In the genomic region with DNA sequence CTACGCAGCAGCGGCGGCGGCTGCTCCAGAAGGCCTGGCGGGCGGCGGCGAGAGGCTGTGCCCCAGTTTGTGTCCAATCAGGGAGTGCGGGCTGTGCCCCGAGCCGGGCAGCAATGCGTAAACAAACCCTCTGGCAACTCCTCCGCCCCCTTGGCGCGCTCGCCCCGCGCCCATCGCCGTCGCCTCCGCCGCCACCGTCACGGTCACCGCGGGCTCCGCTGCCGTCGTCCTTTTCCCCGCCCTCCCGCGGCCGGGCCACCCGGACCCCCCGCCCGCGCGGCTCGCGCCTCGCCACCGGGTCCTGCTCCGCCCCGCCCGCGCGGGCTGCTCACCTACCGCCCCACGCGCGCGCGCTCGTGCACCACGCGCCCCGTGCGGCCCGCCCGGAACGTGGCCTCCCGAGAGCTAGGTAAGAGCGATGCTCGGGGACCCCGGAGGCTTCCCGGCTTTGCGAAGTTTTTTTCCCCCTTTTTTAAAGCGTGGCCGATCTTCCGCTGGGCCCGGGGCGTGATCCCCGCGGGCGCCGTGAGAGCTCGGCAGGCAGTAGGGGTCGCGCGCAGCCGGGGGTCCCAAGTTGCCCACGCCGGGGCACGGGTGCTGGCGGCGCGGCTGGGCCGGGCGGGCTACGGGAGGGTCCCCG, we compare ENCODE assay signal across 8 mouse cellular contexts. TPM values are rescaled to one million over a fixed set of nuclear protein-coding genes. Genes with fewer than 3 reads are reported as not detected.
DNase-seq lines count a peak whose midpoint lies in the region; ATAC-seq and TF ChIP-seq lines count a peak whose summit lies in the region.

TSS of gene Pcgf5 (plus strand) at position 149 of the 640 bp plus-strand sequence.

- WGBS in embryonic facial prominence, embryonic 13.5 days, result under 1% methylated on average over 69 of the region's 92 CpGs
- WGBS in limb, embryonic 13.5 days, result under 1% methylated on average over 91 of the region's 92 CpGs
- 1% methylated on average over 74 of the region's 92 CpGs for WGBS in midbrain, embryonic 14.5 days
- under 1% methylated on average over 92 of the region's 92 CpGs for WGBS in small intestine, adult 2 months

- H3K27me3 ChIP-seq in embryonic facial prominence, embryonic 13.5 days, result peaks cover 66% of the 10 kb centered on the region
- H3K27me3 ChIP-seq in limb, embryonic 13.5 days, result peaks cover 73% of the 10 kb centered on the region
- H3K27me3 ChIP-seq in midbrain, embryonic 14.5 days (ENCODE audit: control insufficient read depth, insufficient read depth, low read length), result peaks cover 22% of the 10 kb centered on the region; the same call in 1 of the 2 replicates
- no peaks in the 10 kb centered on the region for H3K27me3 ChIP-seq in small intestine, adult 2 months (ENCODE audit: control insufficient read depth, insufficient read depth, low read length)

- peak within 1 kb of the TSS; percentile 74 for H3K9ac ChIP-seq in embryonic facial prominence, embryonic 13.5 days
- peak within 1 kb of the TSS; percentile 67 for H3K9ac ChIP-seq in limb, embryonic 13.5 days
- peak within 1 kb of the TSS; percentile 56 for H3K9ac ChIP-seq in midbrain, embryonic 14.5 days (replicated peaks; ENCODE audit: low read length)

- ATAC-seq in embryonic facial prominence, embryonic 13.5 days (ENCODE audit: insufficient number of reproducible peaks, insufficient read depth, low FRiP score, low TSS enrichment, low read depth), result peak; percentile 58; the same call in 1 of the 2 replicates
- peak; percentile 70 for ATAC-seq in limb, embryonic 13.5 days (ENCODE audit: low FRiP score, low read depth)
- peak; percentile 78 for ATAC-seq in midbrain, embryonic 14.5 days (ENCODE audit: low FRiP score, low TSS enrichment)

- no peak for TF ChIP-seq CTCF in small intestine, adult 2 months (IDR thresholded peaks at IDR 0.05; ENCODE audit: extremely low read depth, insufficient read length, insufficient replicate concordance, low read depth, low read length)

- 0 out of 2 replicates have a peak, but pooled peaks cover 7% of the 10 kb centered on the region for H3K4me1 ChIP-seq in embryonic facial prominence, embryonic 13.5 days
- peaks cover 8% of the 10 kb centered on the region; the same call in 1 of the 2 replicates for H3K4me1 ChIP-seq in limb, embryonic 13.5 days
- peaks cover 5% of the 10 kb centered on the region; the same call in 1 of the 2 replicates for H3K4me1 ChIP-seq in midbrain, embryonic 14.5 days (ENCODE audit: control insufficient read depth, insufficient read depth, low read length)
- H3K4me1 ChIP-seq in small intestine, adult 2 months (ENCODE audit: control insufficient read depth, insufficient read depth, insufficient read length, low read length), result peaks cover 7% of the 10 kb centered on the region

- no peak within 1 kb of the TSS for H3K27ac ChIP-seq in embryonic facial prominence, embryonic 13.5 days
- no peak within 1 kb of the TSS for H3K27ac ChIP-seq in limb, embryonic 13.5 days
- no peak within 1 kb of the TSS for H3K27ac ChIP-seq in midbrain, embryonic 14.5 days (replicated peaks; ENCODE audit: low read depth, low read length)
- H3K27ac ChIP-seq in small intestine, adult 2 months (ENCODE audit: insufficient read depth, low read depth, low read length), result peak within 1 kb of the TSS; percentile 96

- H3K9me3 ChIP-seq in embryonic facial prominence, embryonic 13.5 days, result no peaks in the 10 kb centered on the region
- no peaks in the 10 kb centered on the region for H3K9me3 ChIP-seq in limb, embryonic 13.5 days
- no peaks in the 10 kb centered on the region for H3K9me3 ChIP-seq in midbrain, embryonic 14.5 days (ENCODE audit: control insufficient read depth, low read length)

- DNase-seq in adrenal gland, postnatal 14 days, result peak; percentile 88
- peak; percentile 60 for DNase-seq in heart, adult 8-10 months (ENCODE audit: low spot score)
- peak; percentile 83 for DNase-seq in kidney, adult 8-10 months
- DNase-seq in midbrain, embryonic 14.5 days, result peak; percentile 77
- no peak for DNase-seq in c-Kit-positive CD71-positive TER-119-positive erythroid progenitor cells, embryonic 14.5 days (ENCODE audit: low spot score)

- H3K36me3 ChIP-seq in embryonic facial prominence, embryonic 13.5 days, result no peaks in the 10 kb centered on the region
- H3K36me3 ChIP-seq in limb, embryonic 13.5 days, result no peaks in the 10 kb centered on the region
- H3K36me3 ChIP-seq in midbrain, embryonic 14.5 days (ENCODE audit: control insufficient read depth, insufficient read depth, low read length), result no peaks in the 10 kb centered on the region
- no peaks in the 10 kb centered on the region for H3K36me3 ChIP-seq in small intestine, adult 2 months (ENCODE audit: control insufficient read depth, insufficient read depth, low read length)

- TF ChIP-seq POLR2A in small intestine, adult 2 months (IDR thresholded peaks at IDR 0.05; ENCODE audit: low read depth, low read length), result no peak

- H3K4me2 ChIP-seq in embryonic facial prominence, embryonic 13.5 days, result peak within 1 kb of the TSS; percentile 98
- peak within 1 kb of the TSS; percentile 100 for H3K4me2 ChIP-seq in limb, embryonic 13.5 days (replicated peaks)
- peak within 1 kb of the TSS; percentile 98 for H3K4me2 ChIP-seq in midbrain, embryonic 14.5 days (ENCODE audit: low read length)

- H3K4me3 ChIP-seq in embryonic facial prominence, embryonic 13.5 days, result peak within 1 kb of the TSS; percentile 73
- H3K4me3 ChIP-seq in limb, embryonic 13.5 days, result peak within 1 kb of the TSS; percentile 76
- peak within 1 kb of the TSS; percentile 74 for H3K4me3 ChIP-seq in midbrain, embryonic 14.5 days (replicated peaks; ENCODE audit: low read depth, low read length)
- H3K4me3 ChIP-seq in small intestine, adult 2 months (ENCODE audit: low read depth, low read length), result peak within 1 kb of the TSS; percentile 100

RNA-seq across cellular contexts. Expression of gene Pcgf5, which starts in this region (rescaled TPM):
- 21.1 and 21.2 TPM in 2 replicates for total RNA-seq in adrenal gland, postnatal 14 days (2021)
- 7.4 and 7.8 TPM in 2 replicates for polyA plus RNA-seq in embryonic facial prominence, embryonic 13.5 days (2015; fragmentation: Nextera tagmentation; extraction: Ambion mirVana)
- 10 to 100 TPM; 65.8 to 88.1 (median 78.6) TPM for total RNA-seq in heart, adult 8-10 months (2022)
- 6.9 and 7.1 TPM in 2 replicates for polyA plus RNA-seq in limb, embryonic 13.5 days (2015; fragmentation: Nextera tagmentation; extraction: Ambion mirVana)
- polyA plus RNA-seq in midbrain, embryonic 14.5 days (2014; fragmentation: Nextera tagmentation; extraction: Ambion mirVana), result 7.7 and 7.8 TPM in 2 replicates
- polyA plus RNA-seq in small intestine, adult 2 months (2012; rRNA removed), result 2.3 and 6.4 TPM in 2 replicates
